Mouse (Mus musculus) hindbrain, embryonic 15.5 days (tissue): Measurements from ENCODE around the gene Kcnma1. TPM values are rescaled to one million over a fixed set of nuclear protein-coding genes. Genes with fewer than 3 reads are reported as not detected.

Experiments used
- ATAC-seq: fragments of 200-750 bp; cut with Nextera tagmentation; 2 replicates; pipeline ENCODE4 v1.8.0; 2017; ENCODE audit warnings: low read depth, moderate number of reproducible peaks, moderate TSS enrichment; ENCODE audit not compliant: low FRiP score
- H3K27ac ChIP-seq: fragments of 300-500 bp; sonication (generic); replicated peaks from 2 replicates; pipeline ENCODE4 v1.5.1; 2015; ENCODE audit warnings: mild to moderate bottlenecking, inconsistent platforms
- H3K27me3 ChIP-seq: fragments of 300-500 bp; sonication (generic); 2 replicates; pipeline ENCODE4 v1.6.1; 2015; ENCODE audit warnings: control low read depth, inconsistent platforms
- H3K36me3 ChIP-seq: fragments of 300-500 bp; sonication (generic); 2 replicates; pipeline ENCODE4 v1.6.1; 2015; ENCODE audit warnings: control low read depth, inconsistent platforms
- H3K4me1 ChIP-seq: fragments of 300-500 bp; sonication (generic); replicated peaks from 2 replicates; pipeline ENCODE4 v1.6.1; 2015; ENCODE audit warnings: control low read depth, inconsistent platforms
- H3K4me2 ChIP-seq: fragments of 300-500 bp; sonication (generic); 2 replicates; pipeline ENCODE4 v1.6.1; 2015; ENCODE audit warnings: moderate library complexity, mild to moderate bottlenecking, inconsistent platforms
- H3K4me3 ChIP-seq: fragments of 300-500 bp; sonication (generic); 2 replicates; pipeline ENCODE4 v1.5.1; 2015; ENCODE audit warnings: mild to moderate bottlenecking, inconsistent platforms
- H3K9ac ChIP-seq: fragments of 300-500 bp; sonication (generic); 2 replicates; pipeline ENCODE4 v1.6.1; 2015; ENCODE audit warnings: inconsistent platforms
- H3K9me3 ChIP-seq: fragments of 300-500 bp; sonication (generic); 2 replicates; pipeline ENCODE4 v1.6.1; 2016; ENCODE audit warnings: control low read depth, inconsistent platforms
- WGBS: fragments of 180-500 bp; shearing (Covaris S2); methylation state at CpG from one replicate; pipeline ENCODE4 v1.1.7; 2015; 5-methylcytosine and 5-hydroxymethylcytosine counted together
- polyA plus RNA-seq: library from polyadenylated mRNA; unstranded; fragments of >200 nt; fragmentation: Nextera tagmentation; extraction: Ambion mirVana; gene quantifications from 2 replicates; pipeline ENCODE4 v1.2.1, GENCODE M21; 2015

Gene Kcnma1
- polyA plus RNA-seq, 1 experiment from 2014 or later = 16.6 TPM

DNA sequence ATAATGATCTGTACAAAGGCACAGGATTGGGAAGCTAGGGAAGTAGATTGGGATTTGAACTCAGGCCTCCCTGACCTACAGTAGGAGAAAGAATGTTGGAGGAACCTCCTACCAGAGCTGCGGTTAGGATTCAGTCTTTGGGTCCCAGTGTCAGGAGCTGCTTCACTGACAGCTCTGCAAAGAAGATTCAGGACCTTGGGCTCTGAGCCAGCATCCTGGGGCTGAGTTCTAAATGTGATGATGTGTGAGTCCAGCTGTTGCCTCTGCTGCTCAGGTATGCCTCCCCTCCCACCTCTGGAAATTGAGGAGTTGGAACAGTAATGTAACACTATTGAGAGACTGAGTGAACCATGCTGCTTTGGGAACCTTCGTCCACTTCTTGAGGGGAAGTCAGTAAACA lies 266.3 kb downstream of the Kcnma1 start:
- WGBS = 82% methylated on average over 2 of the region's 2 CpGs
- ATAC-seq = no peak

DNA sequence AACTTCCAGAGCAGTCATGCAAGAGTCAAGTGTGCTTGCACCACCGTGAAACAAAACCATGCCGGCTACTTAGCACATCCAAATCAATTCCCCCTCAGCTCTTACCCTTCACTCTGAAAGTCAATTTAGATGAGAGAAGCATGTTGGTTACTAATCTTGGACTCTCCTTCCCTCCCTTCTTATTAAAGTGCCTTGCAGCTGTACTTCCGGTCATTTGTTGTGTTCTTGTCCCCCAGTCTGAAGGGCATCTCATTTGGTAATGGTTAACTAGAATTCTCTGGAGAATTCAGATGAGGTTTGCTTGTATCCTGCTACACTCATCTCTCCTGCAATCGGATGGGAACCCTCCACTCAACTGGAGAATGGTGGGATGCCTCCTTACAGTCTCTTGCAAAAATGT lies 267.3 kb downstream of the Kcnma1 start:
- ATAC-seq = no peak

More for the DNA sequence above, 266.3 kb downstream of the Kcnma1 start:
- Histone ChIP-seq H3K9ac (no peak overlapping the region), H3K36me3 (no peaks in the 10 kb centered on the region), H3K4me2 (no peak overlapping the region), H3K9me3 (no peaks in the 10 kb centered on the region), H3K27ac (no peak overlapping the region), H3K4me1 (no peaks in the 10 kb centered on the region), H3K27me3 (no peaks in the 10 kb centered on the region), H3K4me3 (no peak overlapping the region)

DNA sequence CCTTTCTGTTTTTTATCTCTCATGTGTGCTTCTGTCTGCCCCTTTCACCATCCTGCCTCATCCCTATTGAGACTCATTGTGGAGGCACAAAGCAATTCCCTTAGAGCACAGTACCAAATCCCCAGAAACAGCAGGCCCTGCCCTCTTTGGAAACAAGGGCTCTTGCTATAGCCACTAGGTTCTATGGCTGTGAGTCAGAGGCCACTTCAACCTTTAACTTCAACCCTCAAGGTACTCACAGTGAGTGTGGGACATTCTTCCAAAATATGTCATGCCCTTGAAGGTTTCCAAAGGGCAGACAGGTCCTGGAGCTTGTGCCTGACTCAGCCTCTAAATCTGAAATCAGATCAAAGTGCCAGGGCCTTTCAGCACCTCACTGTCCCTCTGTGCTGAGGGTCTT lies 272.8 kb downstream of the Kcnma1 start:
- Histone ChIP-seq H3K27me3 (no peaks in the 10 kb centered on the region), H3K4me2 (no peak overlapping the region), H3K4me3 (no peak overlapping the region), H3K27ac (no peak overlapping the region), H3K9me3 (no peaks in the 10 kb centered on the region), H3K4me1 (no peaks in the 10 kb centered on the region), H3K36me3 (no peaks in the 10 kb centered on the region), H3K9ac (no peak overlapping the region)
- no peak for ATAC-seq

More for the DNA sequence above, 267.3 kb downstream of the Kcnma1 start:
- Histone ChIP-seq H3K27ac (no peak overlapping the region), H3K4me2 (no peak overlapping the region), H3K27me3 (no peaks in the 10 kb centered on the region), H3K4me3 (no peak overlapping the region), H3K36me3 (no peaks in the 10 kb centered on the region), H3K9ac (no peak overlapping the region), H3K4me1 (no peaks in the 10 kb centered on the region), H3K9me3 (no peaks in the 10 kb centered on the region)
- 88% methylated on average over 4 of the region's 4 CpGs for WGBS

DNA sequence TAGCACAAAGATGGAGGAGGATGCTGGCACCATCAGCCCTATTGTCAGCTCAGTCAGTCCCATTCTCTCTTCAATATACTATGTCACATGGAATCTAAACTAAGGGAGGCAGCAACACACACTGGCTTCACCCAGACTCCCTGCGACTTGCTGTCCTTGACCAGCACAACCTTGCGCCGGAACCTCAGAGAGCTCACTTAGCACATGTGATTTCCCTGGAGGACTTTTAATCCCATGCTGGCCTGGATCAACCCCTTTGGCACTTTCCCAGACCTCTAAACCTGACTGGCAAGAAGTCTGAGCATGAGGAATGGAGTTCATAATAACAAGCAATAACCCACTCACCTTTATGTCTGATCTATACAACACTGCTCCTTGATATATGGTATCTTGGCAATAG lies 280.1 kb downstream of the Kcnma1 start:
- Histone ChIP-seq H3K4me1 (no peaks in the 10 kb centered on the region), H3K4me2 (no peak overlapping the region), H3K9ac (no peak overlapping the region), H3K4me3 (no peak overlapping the region), H3K9me3 (no peaks in the 10 kb centered on the region), H3K27me3 (no peaks in the 10 kb centered on the region), H3K27ac (no peak overlapping the region), H3K36me3 (no peaks in the 10 kb centered on the region)
- no peak for ATAC-seq
- WGBS = 89% methylated on average over 3 of the region's 3 CpGs

DNA sequence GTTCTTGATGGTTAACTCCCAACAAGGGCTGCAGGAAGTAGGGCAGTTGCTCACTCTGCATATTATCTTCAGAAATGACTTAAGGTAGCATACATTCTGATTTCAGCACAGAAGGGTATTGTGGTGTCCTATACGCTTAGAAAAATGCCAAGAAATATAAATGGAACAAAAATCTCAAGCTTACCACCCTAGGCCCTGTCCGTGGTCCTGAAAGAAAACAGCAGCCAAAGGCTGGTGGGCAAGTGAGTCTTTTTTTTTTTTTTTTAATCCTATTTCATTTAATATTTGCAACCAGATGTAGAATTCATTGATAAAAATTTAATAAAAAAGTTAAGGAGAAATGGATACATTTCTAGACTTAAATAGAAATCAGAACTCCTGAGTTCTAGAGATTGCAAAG lies 284.9 kb downstream of the Kcnma1 start:
- Histone ChIP-seq H3K9me3 (no peaks in the 10 kb centered on the region), H3K4me1 (peaks cover 4% of the 10 kb centered on the region; the same call in 1 of the 2 replicates), H3K27ac (no peak overlapping the region), H3K4me3 (no peak overlapping the region), H3K4me2 (no peak overlapping the region), H3K27me3 (no peaks in the 10 kb centered on the region), H3K9ac (no peak overlapping the region), H3K36me3 (no peaks in the 10 kb centered on the region)
- WGBS = 61% methylated on average over 2 of the region's 2 CpGs
- no peak for ATAC-seq

DNA sequence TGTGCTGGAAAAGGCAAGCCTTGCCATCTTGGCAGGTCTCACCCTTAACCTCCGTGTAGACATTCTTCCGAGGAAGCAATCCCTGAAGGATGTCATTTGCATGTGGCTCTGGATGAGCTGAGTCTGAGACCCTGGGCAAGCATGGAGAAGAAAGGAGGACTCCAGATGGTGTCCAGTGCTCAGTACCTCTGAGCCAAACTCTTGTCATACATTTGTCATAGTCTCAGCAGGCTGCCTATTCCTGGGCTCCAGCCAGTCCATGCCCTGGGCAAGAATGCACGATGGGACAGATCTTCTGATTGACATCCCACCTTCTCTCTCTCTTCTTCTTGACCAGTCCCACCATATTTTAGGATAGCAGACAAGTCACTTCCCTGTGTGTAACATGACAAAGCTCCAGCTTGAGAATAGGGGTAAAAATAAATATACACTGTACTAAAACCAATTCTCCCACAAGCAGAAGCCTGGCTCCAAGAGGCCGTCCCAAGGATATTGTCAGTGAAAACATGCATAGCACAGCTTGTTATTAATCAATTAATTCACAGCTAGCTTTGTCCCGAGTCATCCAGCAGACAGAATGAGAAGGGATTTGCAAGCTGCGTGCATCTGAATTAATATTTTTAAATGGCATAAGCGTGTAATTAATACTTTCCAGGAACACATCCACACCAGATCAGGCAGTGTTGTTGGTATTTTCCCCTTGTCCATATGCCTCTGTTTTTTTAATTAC lies 290.4 kb downstream of the Kcnma1 start:
- ATAC-seq = peak; percentile 67; the same call in 1 of the 2 replicates
- no peaks in the 10 kb centered on the region for H3K9me3 ChIP-seq
- no peaks in the 10 kb centered on the region for H3K27me3 ChIP-seq
- H3K4me3 ChIP-seq = no peak overlapping the region
- H3K36me3 ChIP-seq = no peaks in the 10 kb centered on the region
- no peak overlapping the region; the same call in 1 of the 2 replicates for H3K27ac ChIP-seq
- H3K4me1 ChIP-seq = peaks cover 15% of the 10 kb centered on the region
- H3K9ac ChIP-seq = no peak overlapping the region
- WGBS = 26% methylated on average over 7 of the region's 7 CpGs
- no peak overlapping the region for H3K4me2 ChIP-seq

- Histone ChIP-seq H3K9ac (no peak overlapping the region), H3K27ac (no peak overlapping the region), H3K36me3 (no peaks in the 10 kb centered on the region), H3K4me2 (no peak overlapping the region), H3K27me3 (no peaks in the 10 kb centered on the region), H3K4me1 (peaks cover 19% of the 10 kb centered on the region), H3K9me3 (no peaks in the 10 kb centered on the region), H3K4me3 (no peak overlapping the region)
- ATAC-seq = no peak
- WGBS = 31% methylated on average over 3 of the region's 3 CpGs
These were observed 295.0 kb downstream of the Kcnma1 start for GRCm38 (mm10) chr14:23719246-23719645.

GRCm38 (mm10) chr14:23718667-23719066 lies 295.6 kb downstream of the Kcnma1 start:
- Histone ChIP-seq H3K27ac (no peak overlapping the region), H3K4me1 (peaks cover 17% of the 10 kb centered on the region), H3K4me3 (no peak overlapping the region), H3K36me3 (no peaks in the 10 kb centered on the region), H3K4me2 (no peak overlapping the region), H3K9me3 (no peaks in the 10 kb centered on the region), H3K27me3 (no peaks in the 10 kb centered on the region), H3K9ac (no peak overlapping the region)
- 74% methylated on average over 6 of the region's 6 CpGs for WGBS
- ATAC-seq = no peak

GRCm38 (mm10) chr14:23714396-23715131 lies 299.7 kb downstream of the Kcnma1 start:
- Histone ChIP-seq H3K9ac (no peak overlapping the region), H3K27ac (0 out of 2 replicates have a peak overlapping the region, but pooled peaks have one; percentile 25), H3K4me2 (no peak overlapping the region), H3K36me3 (no peaks in the 10 kb centered on the region), H3K27me3 (no peaks in the 10 kb centered on the region), H3K4me1 (peaks cover 39% of the 10 kb centered on the region), H3K9me3 (no peaks in the 10 kb centered on the region), H3K4me3 (no peak overlapping the region)
- no peak for ATAC-seq
- 53% methylated on average over 7 of the region's 7 CpGs for WGBS

DNA sequence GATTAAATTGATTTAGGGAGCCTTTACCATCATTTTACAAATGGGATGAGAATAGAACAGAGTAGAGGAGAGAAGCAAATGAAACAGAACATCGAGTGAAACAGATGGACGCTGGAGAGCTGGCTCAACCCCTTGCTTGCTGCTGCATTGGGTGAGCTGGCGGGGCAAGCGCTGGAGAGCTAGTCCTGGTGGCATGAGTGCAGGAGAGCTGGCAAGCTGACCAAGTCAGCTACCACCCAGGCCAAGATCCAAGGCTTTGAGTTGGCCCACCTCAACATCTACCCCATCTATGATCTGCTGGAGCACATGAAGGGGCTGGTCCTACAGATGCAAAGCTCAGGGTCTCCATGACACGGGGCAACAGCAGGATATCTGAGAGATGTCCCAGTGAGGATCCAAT lies 301.4 kb downstream of the Kcnma1 start:
- 91% methylated on average over 5 of the region's 5 CpGs for WGBS
- H3K4me2 ChIP-seq = no peak overlapping the region
- no peaks in the 10 kb centered on the region for H3K9me3 ChIP-seq
- H3K27me3 ChIP-seq = no peaks in the 10 kb centered on the region
- H3K27ac ChIP-seq = no peak overlapping the region; the same call in 1 of the 2 replicates
- no peak overlapping the region for H3K4me3 ChIP-seq
- H3K9ac ChIP-seq = no peak overlapping the region
- no peak for ATAC-seq
- H3K36me3 ChIP-seq = no peaks in the 10 kb centered on the region
- H3K4me1 ChIP-seq = peaks cover 32% of the 10 kb centered on the region

GRCm38 (mm10) chr14:23710954-23711353 lies 303.3 kb downstream of the Kcnma1 start:
- ATAC-seq = peak; percentile 55
- Histone ChIP-seq H3K36me3 (no peaks in the 10 kb centered on the region), H3K27ac (peak overlapping the region; percentile 62), H3K4me2 (no peak overlapping the region), H3K27me3 (no peaks in the 10 kb centered on the region), H3K9me3 (no peaks in the 10 kb centered on the region), H3K4me1 (peaks cover 33% of the 10 kb centered on the region), H3K4me3 (no peak overlapping the region), H3K9ac (no peak overlapping the region)
- WGBS = 67% methylated on average over 7 of the region's 7 CpGs

DNA sequence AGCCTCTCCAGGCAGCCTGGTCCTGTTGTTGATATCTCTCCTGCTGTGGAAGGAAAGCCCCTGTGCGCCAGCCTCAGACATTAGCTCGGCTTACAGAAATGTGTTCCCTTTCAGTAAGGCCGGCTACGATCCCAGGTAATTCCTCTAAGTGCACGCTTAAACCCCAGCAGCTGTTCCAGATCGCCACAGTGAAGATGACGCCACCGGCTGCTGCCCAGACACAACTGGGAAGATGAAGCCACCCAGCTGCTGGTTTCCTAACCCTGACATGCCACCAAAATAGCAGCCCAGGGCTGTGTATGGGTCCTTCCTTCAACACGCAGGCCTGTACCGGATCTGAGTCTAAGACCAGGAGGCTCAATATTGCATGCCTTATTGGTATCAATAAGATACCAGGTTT lies 307.5 kb downstream of the Kcnma1 start:
- 78% methylated on average over 10 of the region's 10 CpGs for WGBS
- H3K27me3 ChIP-seq = no peaks in the 10 kb centered on the region
- no peak for ATAC-seq

More for the DNA sequence above, 307.5 kb downstream of the Kcnma1 start:
- Histone ChIP-seq H3K4me1 (peaks cover 20% of the 10 kb centered on the region), H3K36me3 (no peaks in the 10 kb centered on the region), H3K27ac (no peak overlapping the region), H3K4me3 (no peak overlapping the region), H3K4me2 (no peak overlapping the region), H3K9me3 (no peaks in the 10 kb centered on the region), H3K9ac (no peak overlapping the region)
